Mouse (Mus musculus) hindlimb bud, embryonic 11.5 days (tissue): ENCODE data around the gene Msto1.
"Not testable (repeated sequence)": the region's sequence is repeated elsewhere in the genome, so short reads cannot be mapped to it uniquely, and the experiment has no call there.

Source experiments
- DNase-seq: peaks from one replicate; pipeline ENCODE4 v3.0.0-alpha.2; 2012; ENCODE audit warnings: low read depth, low spot score; ENCODE audit errors: extremely low spot score

The Msto1 gene

DNA sequence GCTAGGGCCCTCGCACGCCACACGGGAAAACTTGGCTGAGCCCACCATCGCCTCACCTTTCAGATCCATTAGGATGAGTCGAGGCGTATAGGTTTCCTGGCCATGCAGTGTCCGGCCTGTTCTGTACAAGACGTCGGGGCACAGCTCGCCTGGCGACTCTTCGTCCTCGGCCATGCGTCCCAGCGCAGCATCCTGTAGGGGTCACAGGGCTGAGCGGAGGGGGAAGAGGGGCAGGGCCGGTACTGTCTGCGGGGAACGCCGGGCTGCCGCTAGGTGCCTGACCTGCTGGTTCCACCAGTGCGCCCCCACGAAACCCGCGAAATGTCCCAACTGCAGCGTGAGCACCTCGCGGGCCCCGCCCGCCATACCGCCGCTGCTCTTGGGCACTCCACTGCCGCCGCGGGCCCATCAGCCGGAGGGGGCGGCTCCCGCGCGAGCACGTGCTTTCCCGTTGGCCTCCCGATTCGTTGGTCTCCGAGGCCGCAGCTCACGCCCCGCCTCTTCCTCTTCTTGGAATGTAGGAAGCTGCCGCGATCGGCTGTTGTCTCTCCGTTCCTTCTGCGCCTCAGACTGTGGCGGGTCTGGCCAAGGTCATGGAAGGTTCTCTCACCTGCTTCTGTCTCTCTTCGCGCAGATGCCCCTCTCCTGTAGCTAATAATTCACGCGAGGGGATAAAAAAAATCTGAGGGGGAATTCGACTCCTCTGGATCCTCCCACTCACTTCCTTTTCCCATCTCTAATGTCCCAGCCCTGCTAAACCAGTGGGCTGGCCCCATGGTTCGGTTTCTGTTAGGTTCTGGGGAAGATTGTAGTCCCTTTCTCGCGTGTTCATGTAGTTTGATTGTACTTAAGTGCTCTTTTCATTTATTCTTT lies at the start of gene Msto1:
TSS of gene Msto1 (minus strand) at position 489 of the 873 bp plus-strand sequence.
- DNase-seq = peak; percentile 56

- not testable (repeated sequence) for DNase-seq
Measured at GRCm38 (mm10) chr3:88963211-88963610, 49.4 kb upstream of the Msto1 start.

DNA sequence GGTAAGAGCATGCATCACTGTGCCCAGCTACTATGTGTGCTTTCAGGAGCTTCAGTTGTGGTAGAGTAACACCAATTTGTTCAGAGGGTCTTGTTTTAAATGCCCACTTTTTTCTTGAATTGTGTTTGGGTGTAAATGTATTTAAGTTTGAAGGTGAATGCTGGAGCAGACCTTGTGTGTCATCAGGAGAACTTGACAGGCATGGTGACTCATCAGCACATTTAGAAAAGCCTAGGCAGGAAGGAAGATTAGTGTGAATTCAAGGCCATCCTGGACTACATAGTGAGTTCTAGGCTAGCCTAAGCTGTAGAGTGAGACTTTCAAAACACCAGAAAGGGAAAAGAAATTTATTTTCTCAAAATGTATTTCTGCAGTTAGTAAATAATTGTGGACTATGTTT lies 39.9 kb upstream of the Msto1 start:
- no peak for DNase-seq

DNA sequence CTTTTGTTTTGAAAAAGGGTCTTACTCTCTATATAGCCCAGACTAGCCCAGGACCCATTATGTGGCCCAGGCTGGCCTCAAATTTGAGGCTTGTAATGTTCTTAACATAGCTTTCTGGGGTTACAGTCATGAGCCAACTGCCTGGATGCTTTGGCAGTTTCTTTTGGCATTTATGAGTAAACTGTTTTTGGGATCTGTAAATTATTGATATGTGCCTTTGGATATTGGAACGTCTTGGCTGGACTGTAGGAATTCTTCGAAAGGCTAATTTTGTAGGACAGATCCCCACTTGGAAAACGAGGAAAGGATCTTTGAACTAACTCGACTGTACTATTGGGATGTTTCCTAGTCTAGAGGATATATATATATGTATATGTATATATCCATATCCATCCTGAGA lies 39.4 kb upstream of the Msto1 start:
- no peak for DNase-seq

DNA sequence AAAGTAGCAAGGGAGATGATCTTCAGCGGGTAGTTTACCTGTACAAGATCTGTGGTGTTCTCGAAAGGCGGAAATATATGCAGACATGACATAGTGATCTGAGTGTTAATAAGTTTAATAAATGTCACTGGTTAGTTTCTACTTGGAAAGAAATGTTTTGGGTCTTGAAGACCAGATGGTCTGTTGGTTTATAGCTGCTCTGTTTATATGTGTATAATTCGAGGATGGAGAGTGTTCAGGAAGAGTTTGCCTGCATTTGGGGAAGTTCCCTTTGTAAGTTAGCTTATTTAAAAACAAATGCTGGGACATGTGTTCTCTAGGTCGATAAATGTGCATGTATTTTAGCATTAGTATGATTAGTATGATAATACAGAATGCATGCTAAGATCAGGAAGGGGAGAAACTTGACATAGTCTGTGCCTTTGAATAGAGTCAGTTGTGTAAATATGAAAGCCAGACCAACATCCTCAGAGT lies 37.6 kb upstream of the Msto1 start:
- DNase-seq = peak; percentile 10

DNA sequence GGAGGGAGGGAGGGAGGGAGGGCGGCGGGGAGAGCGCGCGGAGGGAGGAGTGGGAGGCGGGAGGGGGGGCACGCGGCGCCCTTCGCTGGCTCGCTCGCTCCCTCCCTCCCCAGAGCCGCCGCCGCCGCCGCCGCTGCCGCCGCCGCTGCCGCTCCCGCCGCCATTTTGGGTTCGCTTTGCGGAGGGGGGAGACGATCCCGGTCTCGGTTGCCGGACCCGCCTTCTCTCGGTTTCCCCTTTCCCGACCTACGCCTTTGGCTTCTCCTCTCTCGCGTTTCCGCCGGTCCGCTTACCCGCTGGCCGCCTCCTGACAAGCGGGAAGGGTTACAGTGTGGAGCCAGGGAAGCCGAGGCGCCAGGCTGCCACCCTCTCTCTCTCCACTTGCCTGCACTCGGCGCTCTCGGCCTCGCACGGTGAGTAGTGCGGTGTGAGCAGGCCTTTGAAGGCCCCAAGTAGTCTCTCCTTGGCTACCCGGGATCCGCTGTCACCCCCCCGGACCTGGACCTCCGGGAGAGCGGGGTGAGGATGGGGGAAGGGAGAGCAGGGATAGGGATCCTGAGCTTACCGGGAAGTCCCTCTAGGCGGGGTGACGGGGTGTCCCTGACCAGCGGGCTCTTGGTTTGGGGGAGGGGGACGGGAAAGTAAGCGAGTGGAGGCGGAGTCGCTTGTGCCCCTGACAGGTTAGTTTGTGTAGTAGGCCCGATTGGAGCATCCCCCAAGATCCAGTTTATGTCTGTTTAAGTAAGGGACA lies 37.0 kb upstream of the Msto1 start, which contains the start of the genes Ash1l and Dap3:
TSS of gene Ash1l (plus strand) at position 47 of the 751 bp plus-strand sequence.
TSS of gene Dap3 (minus strand) at position 606 of the 751 bp plus-strand sequence.
- peak; percentile 22 for DNase-seq

DNA sequence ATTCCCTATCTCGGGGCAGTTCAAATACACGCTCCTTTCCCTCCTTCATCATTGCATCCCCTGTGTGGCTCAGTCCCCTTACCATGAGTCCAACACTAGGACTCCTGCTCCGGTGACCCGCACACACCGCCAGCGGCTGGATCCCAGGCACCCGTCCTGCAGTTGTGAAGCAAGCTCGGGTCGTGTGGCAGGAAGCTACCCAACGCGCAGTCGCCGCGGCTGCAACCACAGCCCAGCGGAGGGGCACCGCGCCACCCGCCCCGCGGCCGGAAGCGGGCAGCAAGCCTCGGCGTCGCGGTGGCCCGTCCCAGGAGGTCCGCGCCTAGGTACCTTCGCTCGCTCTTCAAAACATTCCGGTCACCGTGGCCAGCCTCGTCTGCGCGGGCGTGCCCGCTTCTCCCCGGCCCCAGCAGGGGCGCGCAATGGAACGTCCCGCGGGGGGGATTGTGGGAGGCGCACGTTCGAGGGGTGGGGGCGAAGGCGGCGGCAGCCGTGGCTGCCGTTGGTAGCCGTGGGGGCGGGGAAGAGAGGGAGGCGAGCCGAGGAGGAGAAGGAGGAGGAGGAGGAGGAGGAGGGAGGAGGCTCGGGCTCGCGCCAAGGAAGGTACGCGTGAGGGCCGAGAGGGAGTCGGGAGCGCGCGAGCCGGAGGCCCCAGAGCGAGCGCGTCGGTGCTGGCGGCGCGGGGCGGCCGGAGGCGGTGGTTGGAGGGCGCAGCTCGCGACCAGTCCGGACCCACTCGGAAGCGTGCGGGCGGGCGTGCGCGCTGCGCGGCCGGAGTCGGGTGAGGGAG lies 36.2 kb upstream of the Msto1 start:
- peak; percentile 35 for DNase-seq

DNA sequence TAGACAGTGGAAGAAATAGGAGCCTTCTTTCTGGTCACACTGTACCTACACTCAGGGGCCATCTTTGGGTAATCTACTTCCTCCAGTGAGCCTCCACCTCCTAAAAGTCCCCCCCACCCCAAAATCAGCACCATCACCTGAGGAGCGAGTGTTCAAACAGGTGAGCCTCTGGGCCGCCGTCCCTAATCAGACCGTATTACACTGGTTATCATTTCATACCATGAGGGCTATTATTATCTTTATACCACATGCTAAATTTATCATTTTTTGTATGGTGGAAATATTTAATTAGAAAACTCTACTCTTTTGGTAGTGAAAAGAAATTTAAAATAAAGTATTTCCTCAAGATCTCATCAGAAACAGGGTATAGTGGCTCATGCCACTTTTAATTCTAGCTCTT lies 30.3 kb upstream of the Msto1 start:
- DNase-seq = no peak

DNA sequence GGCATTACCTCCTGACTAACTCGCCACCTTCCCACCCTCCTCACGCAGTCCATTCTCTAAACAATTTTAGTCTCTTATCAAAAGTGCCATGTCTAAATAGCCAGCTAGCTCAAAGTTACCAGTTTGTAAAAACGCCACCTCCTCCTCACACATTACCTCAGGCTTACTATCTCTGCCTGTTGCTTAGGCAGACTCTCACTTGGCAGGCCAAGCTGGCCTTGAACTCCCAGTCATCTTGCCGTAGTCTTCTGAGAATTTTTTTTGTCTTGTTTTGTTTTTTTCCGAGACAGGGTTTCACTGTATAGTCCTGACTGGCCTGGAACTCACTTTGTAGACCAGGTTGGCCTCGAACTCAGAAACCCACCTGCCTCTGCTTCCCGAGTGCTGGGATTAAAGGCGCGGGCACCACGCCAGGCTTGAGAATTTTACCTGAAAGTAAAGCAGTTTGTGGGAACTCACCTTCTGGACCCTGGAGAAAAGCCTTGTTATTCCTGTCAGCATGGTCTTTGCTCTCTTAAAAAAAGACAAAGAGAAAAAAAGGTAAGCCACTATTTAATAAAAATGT lies 28.6 kb upstream of the Msto1 start:
- no peak for DNase-seq

- peak; percentile 49 for DNase-seq
Measured at GRCm38 (mm10) chr3:88939749-88940148, 25.9 kb upstream of the Msto1 start.

DNA sequence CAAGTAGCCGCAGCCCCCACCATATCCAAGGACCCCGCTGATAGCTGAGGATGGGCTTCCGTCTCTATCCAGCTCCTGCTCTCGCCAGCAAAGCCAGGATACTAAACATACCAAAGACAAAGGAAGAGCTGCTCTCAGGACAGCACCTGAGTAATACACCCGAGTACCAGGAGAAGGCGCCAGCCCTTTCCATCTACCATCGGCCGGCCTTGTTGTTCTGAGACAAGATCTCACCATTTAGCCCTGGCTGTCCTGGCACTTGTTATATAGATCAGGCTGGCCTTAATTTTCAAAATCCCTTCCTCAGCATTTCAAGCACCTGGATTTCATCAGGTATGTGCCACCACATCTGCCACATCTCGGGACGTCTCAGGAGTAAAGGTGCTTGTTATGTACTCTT lies 25.3 kb upstream of the Msto1 start:
- no peak for DNase-seq

- DNase-seq = no peak
Measured at GRCm38 (mm10) chr3:88929501-88929900, 15.7 kb upstream of the Msto1 start.

GRCm38 (mm10) chr3:88925651-88926050 lies 11.9 kb upstream of the Msto1 start:
- DNase-seq = no peak

- no peak for DNase-seq
Measured at GRCm38 (mm10) chr3:88923989-88924591, 10.3 kb upstream of the Msto1 start.

GRCm38 (mm10) chr3:88921411-88921810 lies 7.6 kb upstream of the Msto1 start:
- no peak for DNase-seq

- DNase-seq = no peak
Measured at GRCm38 (mm10) chr3:88918981-88919380, 5.2 kb upstream of the Msto1 start.

DNA sequence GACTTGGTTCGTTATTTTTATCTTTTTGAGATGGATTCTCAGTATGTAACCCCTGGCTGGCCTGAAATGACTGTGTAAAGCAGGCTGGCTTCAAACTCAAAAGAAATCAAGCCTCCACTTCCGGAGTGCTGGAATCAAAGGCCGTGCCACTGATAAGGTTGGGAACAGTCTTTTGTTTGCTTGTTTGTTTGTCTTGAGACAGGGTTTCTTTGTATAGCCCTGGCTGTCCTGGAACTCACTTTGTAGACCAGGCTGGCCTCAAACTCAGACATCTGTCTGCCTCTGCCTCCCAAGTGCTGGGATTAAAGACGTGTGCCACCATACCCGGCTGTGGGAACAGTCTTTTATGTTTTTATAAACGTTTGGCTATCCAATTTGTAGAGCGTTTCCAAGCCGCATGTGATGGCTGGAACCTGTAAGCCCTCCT lies 598 bp upstream of the Msto1 start:
- DNase-seq = no peak

DNA sequence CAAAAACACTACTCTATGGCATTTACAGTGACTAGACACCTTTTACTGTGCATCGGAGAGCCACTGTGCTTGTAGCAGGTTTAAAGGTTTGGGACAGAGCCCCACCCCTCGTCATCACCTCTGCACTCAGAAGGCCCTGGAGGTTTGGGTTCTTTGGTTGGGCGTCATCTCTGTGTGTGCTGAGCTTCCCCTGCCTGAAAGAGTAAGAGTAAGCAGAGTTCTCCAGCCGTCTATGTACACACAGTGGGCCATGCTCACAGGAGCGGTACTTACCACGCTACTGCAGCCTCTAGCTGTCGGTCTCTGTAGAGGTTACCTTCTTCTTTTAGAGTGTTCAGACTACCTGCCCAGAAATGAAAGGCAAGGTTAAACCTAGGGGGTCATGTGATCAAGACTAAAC lies 1.2 kb downstream of the Msto1 start:
- DNase-seq = no peak

- DNase-seq = no peak
Measured at GRCm38 (mm10) chr3:88906393-88907159, 7.2 kb downstream of the Msto1 start.
